Comparison of ENCODE assay signal across 7 mouse cellular contexts in the genomic region with DNA sequence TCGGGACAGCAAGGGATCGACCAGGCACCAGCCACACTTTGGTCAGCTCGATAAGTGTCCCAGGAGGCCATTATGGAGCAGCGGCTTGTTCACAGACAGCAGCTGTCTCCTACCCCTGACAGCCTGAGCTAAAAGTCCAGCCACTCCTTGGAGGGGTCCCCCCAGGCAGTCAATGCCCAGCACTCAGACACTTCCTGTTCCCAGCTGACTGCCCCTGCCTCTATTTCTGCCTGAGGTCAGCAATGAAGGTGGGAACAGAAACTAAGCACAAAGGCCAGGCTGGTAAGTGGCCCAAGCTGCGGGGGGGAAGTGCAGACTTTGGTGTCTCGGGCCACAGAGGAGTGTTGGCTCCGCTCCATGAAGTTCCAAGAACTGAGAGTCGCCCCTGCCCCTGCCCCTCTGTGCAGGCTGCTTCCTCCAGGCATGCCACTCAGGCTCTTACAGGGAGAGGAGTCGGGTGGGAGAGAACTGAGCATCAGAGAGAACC.
DNase-seq lines count a peak whose midpoint lies in the region; ATAC-seq and TF ChIP-seq lines count a peak whose summit lies in the region.

No protein-coding gene starts in this region.

- no peak overlapping the region for H3K9ac ChIP-seq in forebrain, postnatal 0 days
- 0 out of 2 replicates have a peak overlapping the region, but pooled peaks have one; percentile 5 for H3K9ac ChIP-seq in kidney, embryonic 15.5 days
- no peak overlapping the region for H3K9ac ChIP-seq in midbrain, embryonic 15.5 days

- H3K4me2 ChIP-seq in forebrain, postnatal 0 days (ENCODE audit: low read depth), result no peak overlapping the region
- no peak overlapping the region for H3K4me2 ChIP-seq in kidney, embryonic 15.5 days
- no peak overlapping the region for H3K4me2 ChIP-seq in midbrain, embryonic 15.5 days

- DNase-seq in spleen, postnatal 36 days (ENCODE audit: low spot score in 2 of 2), result peak; percentile 64 to 66
- DNase-seq in spleen, adult 12 weeks (ENCODE audit: low spot score), result no peak
- no peak for DNase-seq in forebrain, postnatal 0 days
- no peak for DNase-seq in cerebellum, adult 11 months
- DNase-seq in adrenal gland, postnatal 36 days, result no peak

- 33% methylated on average over 9 of the region's 9 CpGs for WGBS in forebrain, postnatal 0 days
- 22% methylated on average over 9 of the region's 9 CpGs for WGBS in kidney, embryonic 15.5 days
- WGBS in midbrain, embryonic 15.5 days, result 28% methylated on average over 9 of the region's 9 CpGs

- H3K4me3 ChIP-seq in forebrain, postnatal 0 days (ENCODE audit: low read depth, low read length), result no peak overlapping the region
- H3K4me3 ChIP-seq in kidney, embryonic 15.5 days (replicated peaks), result no peak overlapping the region
- no peak overlapping the region for H3K4me3 ChIP-seq in midbrain, embryonic 15.5 days

- H3K27ac ChIP-seq in forebrain, postnatal 0 days (ENCODE audit: low read depth, low read length), result 0 out of 2 replicates have a peak overlapping the region, but pooled peaks have one; percentile 21
- H3K27ac ChIP-seq in kidney, embryonic 15.5 days, result peak overlapping the region; percentile 64; the same call in 1 of the 2 replicates
- H3K27ac ChIP-seq in midbrain, embryonic 15.5 days, result peak overlapping the region; percentile 43

- no peak for TF ChIP-seq CTCF in forebrain, postnatal 0 days (IDR thresholded peaks at IDR 0.05; ENCODE audit: low read depth)

- H3K9me3 ChIP-seq in forebrain, postnatal 0 days (ENCODE audit: low read length), result no peaks in the 10 kb centered on the region
- H3K9me3 ChIP-seq in kidney, embryonic 15.5 days (replicated peaks), result no peaks in the 10 kb centered on the region
- no peaks in the 10 kb centered on the region for H3K9me3 ChIP-seq in midbrain, embryonic 15.5 days

- no peaks in the 10 kb centered on the region for H3K4me1 ChIP-seq in forebrain, postnatal 0 days (ENCODE audit: insufficient read depth)
- H3K4me1 ChIP-seq in kidney, embryonic 15.5 days, result peaks cover 28% of the 10 kb centered on the region
- peaks cover 14% of the 10 kb centered on the region for H3K4me1 ChIP-seq in midbrain, embryonic 15.5 days

- peaks cover 7% of the 10 kb centered on the region; the same call in 1 of the 2 replicates for H3K36me3 ChIP-seq in forebrain, postnatal 0 days (ENCODE audit: insufficient read depth)
- no peaks in the 10 kb centered on the region for H3K36me3 ChIP-seq in kidney, embryonic 15.5 days
- no peaks in the 10 kb centered on the region for H3K36me3 ChIP-seq in midbrain, embryonic 15.5 days (replicated peaks)

- no peaks in the 10 kb centered on the region for H3K27me3 ChIP-seq in forebrain, postnatal 0 days (ENCODE audit: insufficient read depth, low read length)
- H3K27me3 ChIP-seq in kidney, embryonic 15.5 days, result no peaks in the 10 kb centered on the region
- no peaks in the 10 kb centered on the region for H3K27me3 ChIP-seq in midbrain, embryonic 15.5 days (replicated peaks)

- peak; percentile 47 for ATAC-seq in forebrain, postnatal 0 days
- ATAC-seq in kidney, embryonic 15.5 days (replicated peaks; ENCODE audit: low FRiP score), result peak; percentile 34; the same call in 1 of the 2 replicates
- ATAC-seq in midbrain, embryonic 15.5 days (replicated peaks), result no peak; the same call in 1 of the 2 replicates

Comparison
In these comparisons a context has a peak if more than half of its experiments do, and no peak if none do; other contexts are left out.
1. DNase-seq: peak in spleen, postnatal 36 days (2 of 2); none in spleen, adult 12 weeks (single experiment), forebrain, postnatal 0 days (single experiment), cerebellum, adult 11 months (single experiment) and adrenal gland, postnatal 36 days (0 of 2).
2. Peak in every context shown above with its lines, with median percentiles within 50 percentile points of each other: H3K27ac ChIP-seq.